Mouse (Mus musculus) hindbrain, embryonic 16.5 days (tissue): ENCODE results near the gene Pde8a. TPM values are rescaled to one million over a fixed set of nuclear protein-coding genes. Genes with fewer than 3 reads are reported as not detected.

ENCODE experiments used
- ATAC-seq: fragments of 200-750 bp; cut with Nextera tagmentation; 2 replicates; pipeline ENCODE4 v1.8.0; 2017; ENCODE audit warnings: moderate TSS enrichment, moderate library complexity
- H3K27ac ChIP-seq: fragments of 300-500 bp; sonication (generic); 2 replicates; pipeline ENCODE4 v1.5.1; 2014; ENCODE audit warnings: low read depth, mild to moderate bottlenecking, control low read depth, low read length, moderate library complexity
- H3K27me3 ChIP-seq: fragments of 300-500 bp; sonication (generic); replicated peaks from 2 replicates; pipeline ENCODE4 v1.6.1; 2014; ENCODE audit warnings: low read length; ENCODE audit not compliant: control insufficient read depth, insufficient read depth
- H3K36me3 ChIP-seq: fragments of 300-500 bp; sonication (generic); 2 replicates; pipeline ENCODE4 v1.6.1; 2014; ENCODE audit warnings: mild to moderate bottlenecking, low read length, moderate library complexity, mixed read lengths; ENCODE audit not compliant: control insufficient read depth, insufficient read depth
- H3K4me1 ChIP-seq: fragments of 300-500 bp; sonication (generic); 2 replicates; pipeline ENCODE4 v1.6.1; 2014; ENCODE audit warnings: low read depth, low read length; ENCODE audit not compliant: control insufficient read depth, insufficient read depth
- H3K4me2 ChIP-seq: fragments of 300-500 bp; sonication (generic); 2 replicates; pipeline ENCODE4 v1.6.1; 2014; ENCODE audit warnings: mild to moderate bottlenecking, low read length, control low read depth, moderate library complexity
- H3K4me3 ChIP-seq: fragments of 300-500 bp; sonication (generic); 2 replicates; pipeline ENCODE4 v1.5.1; 2014; ENCODE audit warnings: mild to moderate bottlenecking, low read length, control low read depth, moderate library complexity
- H3K9ac ChIP-seq: fragments of 300-500 bp; sonication (generic); 2 replicates; pipeline ENCODE4 v1.6.1; 2014; ENCODE audit warnings: low read depth, mild to moderate bottlenecking, control low read depth, low read length, moderate library complexity
- H3K9me3 ChIP-seq: fragments of 300-500 bp; sonication (generic); 2 replicates; pipeline ENCODE4 v1.6.1; 2014; ENCODE audit warnings: mild to moderate bottlenecking, low read length, moderate library complexity; ENCODE audit not compliant: control insufficient read depth
- WGBS: fragments of 180-500 bp; shearing (Covaris S2); extraction: QIAGEN DNeasy Blood & Tissue Kit; methylation state at CpG from one replicate; pipeline ENCODE4 v1.1.7; 2014; 5-methylcytosine and 5-hydroxymethylcytosine counted together
- polyA plus RNA-seq: library from polyadenylated mRNA; unstranded; fragments of >200 nt; fragmentation: Nextera tagmentation; extraction: Ambion mirVana; gene quantifications from 2 replicates; pipeline ENCODE4 v1.2.1, GENCODE M21; 2015

Gene Pde8a
- polyA plus RNA-seq, 1 experiment from 2014 or later = 1.2 TPM

- H3K36me3 ChIP-seq = no peaks in the 10 kb centered on the region
- WGBS = 88% methylated on average over 6 of the region's 6 CpGs
Observed at GRCm38 (mm10) chr7:81250601-81251000, 37.2 kb downstream of the Pde8a start.

GRCm38 (mm10) chr7:81251521-81251920, 38.1 kb downstream of the Pde8a start:
- 89% methylated on average over 2 of the region's 2 CpGs for WGBS
- H3K4me2 ChIP-seq = no peak overlapping the region
- no peak overlapping the region for H3K9ac ChIP-seq
- ATAC-seq = no peak
- H3K36me3 ChIP-seq = no peaks in the 10 kb centered on the region
- no peaks in the 10 kb centered on the region for H3K4me1 ChIP-seq
- no peaks in the 10 kb centered on the region for H3K9me3 ChIP-seq
- H3K27ac ChIP-seq = no peak overlapping the region
- H3K27me3 ChIP-seq = no peaks in the 10 kb centered on the region
- H3K4me3 ChIP-seq = no peak overlapping the region

More at GRCm38 (mm10) chr7:81250601-81251000, 37.2 kb downstream of the Pde8a start:
- no peak for ATAC-seq
- Histone ChIP-seq H3K4me3 (no peak overlapping the region), H3K4me1 (no peaks in the 10 kb centered on the region), H3K27me3 (no peaks in the 10 kb centered on the region), H3K4me2 (no peak overlapping the region), H3K9me3 (no peaks in the 10 kb centered on the region), H3K9ac (no peak overlapping the region), H3K27ac (no peak overlapping the region)

GRCm38 (mm10) chr7:81253317-81253716, 39.9 kb downstream of the Pde8a start:
- Histone ChIP-seq H3K27ac (no peak overlapping the region), H3K36me3 (no peaks in the 10 kb centered on the region), H3K9ac (no peak overlapping the region), H3K4me3 (no peak overlapping the region), H3K4me1 (no peaks in the 10 kb centered on the region), H3K27me3 (no peaks in the 10 kb centered on the region), H3K9me3 (no peaks in the 10 kb centered on the region), H3K4me2 (no peak overlapping the region)
- no peak for ATAC-seq
- WGBS = 85% methylated on average over 11 of the region's 11 CpGs

GRCm38 (mm10) chr7:81254579-81254978, 41.2 kb downstream of the Pde8a start:
- H3K27me3 ChIP-seq = no peaks in the 10 kb centered on the region
- H3K9ac ChIP-seq = no peak overlapping the region
- no peaks in the 10 kb centered on the region for H3K36me3 ChIP-seq
- H3K27ac ChIP-seq = no peak overlapping the region
- H3K9me3 ChIP-seq = no peaks in the 10 kb centered on the region
- H3K4me1 ChIP-seq = no peaks in the 10 kb centered on the region
- no peak for ATAC-seq
- no peak overlapping the region for H3K4me3 ChIP-seq
- no peak overlapping the region for H3K4me2 ChIP-seq

GRCm38 (mm10) chr7:81255456-81255855, 42.1 kb downstream of the Pde8a start:
- no peaks in the 10 kb centered on the region for H3K4me1 ChIP-seq
- H3K9me3 ChIP-seq = no peaks in the 10 kb centered on the region
- no peak for ATAC-seq
- H3K9ac ChIP-seq = no peak overlapping the region
- H3K27me3 ChIP-seq = no peaks in the 10 kb centered on the region
- H3K4me2 ChIP-seq = no peak overlapping the region
- H3K4me3 ChIP-seq = no peak overlapping the region
- H3K36me3 ChIP-seq = no peaks in the 10 kb centered on the region
- 78% methylated on average over 3 of the region's 3 CpGs for WGBS
- H3K27ac ChIP-seq = no peak overlapping the region

- Histone ChIP-seq H3K27ac (no peak overlapping the region), H3K9me3 (no peaks in the 10 kb centered on the region), H3K4me1 (no peaks in the 10 kb centered on the region), H3K9ac (no peak overlapping the region), H3K36me3 (no peaks in the 10 kb centered on the region), H3K4me3 (no peak overlapping the region), H3K27me3 (no peaks in the 10 kb centered on the region), H3K4me2 (no peak overlapping the region)
- ATAC-seq = no peak
- 96% methylated on average over 3 of the region's 3 CpGs for WGBS
Observed at GRCm38 (mm10) chr7:81256773-81257172, 43.4 kb downstream of the Pde8a start.

GRCm38 (mm10) chr7:81261548-81261947, 48.2 kb downstream of the Pde8a start:
- Histone ChIP-seq H3K36me3 (no peaks in the 10 kb centered on the region), H3K9me3 (no peaks in the 10 kb centered on the region), H3K4me1 (no peaks in the 10 kb centered on the region), H3K4me2 (no peak overlapping the region), H3K27me3 (no peaks in the 10 kb centered on the region), H3K9ac (no peak overlapping the region), H3K4me3 (no peak overlapping the region), H3K27ac (no peak overlapping the region)
- whole genome bisulfite sequencing = 83% methylated on average over 7 of the region's 7 CpGs
- no peak for ATAC-seq

GRCm38 (mm10) chr7:81272908-81273307, 59.5 kb downstream of the Pde8a start:
- Histone ChIP-seq H3K4me1 (no peaks in the 10 kb centered on the region), H3K4me3 (no peak overlapping the region), H3K27me3 (no peaks in the 10 kb centered on the region), H3K36me3 (no peaks in the 10 kb centered on the region), H3K9ac (no peak overlapping the region), H3K27ac (no peak overlapping the region), H3K4me2 (no peak overlapping the region), H3K9me3 (no peaks in the 10 kb centered on the region)
- WGBS = 76% methylated on average over 3 of the region's 3 CpGs
- ATAC-seq = no peak

- Histone ChIP-seq H3K4me1 (no peaks in the 10 kb centered on the region), H3K9ac (no peak overlapping the region), H3K27me3 (no peaks in the 10 kb centered on the region), H3K27ac (no peak overlapping the region), H3K36me3 (no peaks in the 10 kb centered on the region), H3K4me3 (no peak overlapping the region), H3K4me2 (no peak overlapping the region), H3K9me3 (no peaks in the 10 kb centered on the region)
- ATAC-seq = no peak
- WGBS = 86% methylated on average over 6 of the region's 6 CpGs
Observed at GRCm38 (mm10) chr7:81278966-81279365, 65.6 kb downstream of the Pde8a start.

GRCm38 (mm10) chr7:81281240-81281639, 67.8 kb downstream of the Pde8a start:
- H3K9me3 ChIP-seq = no peaks in the 10 kb centered on the region
- no peak overlapping the region for H3K9ac ChIP-seq
- no peaks in the 10 kb centered on the region for H3K27me3 ChIP-seq
- no peak overlapping the region for H3K27ac ChIP-seq
- H3K4me2 ChIP-seq = no peak overlapping the region
- ATAC-seq = no peak
- WGBS = 97% methylated on average over 1 of the region's 1 CpGs
- H3K36me3 ChIP-seq = no peaks in the 10 kb centered on the region
- H3K4me3 ChIP-seq = no peak overlapping the region
- no peaks in the 10 kb centered on the region for H3K4me1 ChIP-seq
